ENCODE assay signal across 18 mouse cellular contexts in genomic region chr10:25632306-25632705, GRCm38 (mm10).
"Had no signal": no experiment of that assay in that cellular context is flagged by ENCODE, and none has a peak within 500 bp of the region (broad histone marks: within the 10 kb centered on the region; RNA-seq: fewer than 3 reads in every experiment).

No protein-coding gene starts in this region.

- H3K4me1 ChIP-seq: lung, embryonic 15.5 days; megakaryocyte, embryonic 14.5 days; midbrain, embryonic 13.5 days; midbrain, embryonic 15.5 days; neural tube, embryonic 13.5 days; stomach, embryonic 15.5 days had no signal

- H3K36me3 ChIP-seq: lung, embryonic 15.5 days; midbrain, embryonic 13.5 days; midbrain, embryonic 15.5 days; neural tube, embryonic 13.5 days; stomach, embryonic 15.5 days had no signal

- H3K27me3 ChIP-seq: lung, embryonic 15.5 days; megakaryocyte, embryonic 14.5 days; midbrain, embryonic 13.5 days; midbrain, embryonic 15.5 days; neural tube, embryonic 13.5 days; stomach, embryonic 15.5 days had no signal

- ATAC-seq: liver, postnatal 0 days; lung, postnatal 0 days had no signal

- DNase-seq: liver, postnatal 0 days; lung, adult 2 months; lung, postnatal 14 days; lung, postnatal 36 days; right cerebral cortex, postnatal 14 days; thymus, adult 2 months; thymus, postnatal 25 days; thymus, postnatal 4 days had no signal

- H3K4me2 ChIP-seq: lung, embryonic 15.5 days; midbrain, embryonic 11.5 days; midbrain, embryonic 13.5 days; midbrain, embryonic 15.5 days; neural tube, embryonic 13.5 days; stomach, embryonic 15.5 days had no signal

- H3K9ac ChIP-seq: liver, postnatal 0 days; lung, embryonic 15.5 days; midbrain, embryonic 13.5 days; midbrain, embryonic 15.5 days; neural tube, embryonic 13.5 days; stomach, embryonic 15.5 days had no signal

- H3K9me3 ChIP-seq: lung, embryonic 15.5 days; megakaryocyte, embryonic 14.5 days; midbrain, embryonic 13.5 days; midbrain, embryonic 15.5 days; neural tube, embryonic 13.5 days; stomach, embryonic 15.5 days had no signal

- H3K27ac ChIP-seq: lung, embryonic 15.5 days; macrophage; midbrain, embryonic 13.5 days; midbrain, embryonic 15.5 days; neural tube, embryonic 13.5 days; stomach, embryonic 15.5 days; stomach, postnatal 0 days had no signal

- H3K4me3 ChIP-seq: lung, embryonic 15.5 days; megakaryocyte, embryonic 14.5 days; midbrain, embryonic 13.5 days; midbrain, embryonic 15.5 days; neural tube, embryonic 13.5 days; stomach, embryonic 15.5 days had no signal
